Mouse (Mus musculus) T-helper 1 cell (primary cell): ENCODE measurements around the gene Samd3.

ENCODE experiments used
- in situ Hi-C: fragments of 300-600 bp; cut with MboI, MseI; formaldehyde crosslinking; loops from one replicate; pipeline ENCODE4 v1.15.1; 2025; ENCODE audit warnings: high pct_unique_total_duplicates

Samd3 gene

GRCm38 (mm10) chr10:26229488-26229887 is at the start of gene Samd3:
Gene Samd3 (plus strand): TSS chr10:26229707.
- in situ Hi-C loops: no loop called here

- in situ Hi-C loops: no loop called here
Observed at GRCm38 (mm10) chr10:26185289-26185688, 44.2 kb upstream of the Samd3 start.

GRCm38 (mm10) chr10:26190811-26191210 is 38.7 kb upstream of the Samd3 start:
- in situ Hi-C loops: no loop called here

GRCm38 (mm10) chr10:26194892-26195291 is 34.6 kb upstream of the Samd3 start:
- in situ Hi-C loops: no loop called here

- in situ Hi-C loops: no loop called here
Observed at GRCm38 (mm10) chr10:26202708-26203368, 26.7 kb upstream of the Samd3 start.

GRCm38 (mm10) chr10:26220729-26221128 is 8.8 kb upstream of the Samd3 start:
- in situ Hi-C loops: no loop called here

GRCm38 (mm10) chr10:26226241-26226640 is 3.3 kb upstream of the Samd3 start:
- in situ Hi-C loops: no loop called here

- in situ Hi-C loops: no loop called here
Observed at GRCm38 (mm10) chr10:26226734-26227133, 2.8 kb upstream of the Samd3 start.

GRCm38 (mm10) chr10:26228187-26228586 is 1.3 kb upstream of the Samd3 start:
- in situ Hi-C loops: no loop called here

- in situ Hi-C loops: no loop called here
Observed at GRCm38 (mm10) chr10:26232071-26232653, 2.7 kb downstream of the Samd3 start.

- in situ Hi-C loops: no loop called here
Observed at GRCm38 (mm10) chr10:26238559-26238958, 9.1 kb downstream of the Samd3 start.

- in situ Hi-C loops: no loop called here
Observed at GRCm38 (mm10) chr10:26239090-26239489, 9.6 kb downstream of the Samd3 start.

GRCm38 (mm10) chr10:26243203-26243602 is 13.7 kb downstream of the Samd3 start:
- in situ Hi-C loops: no loop called here

- in situ Hi-C loops: no loop called here
Observed at GRCm38 (mm10) chr10:26244466-26244865, 15.0 kb downstream of the Samd3 start.

- in situ Hi-C loops: no loop called here
Observed at GRCm38 (mm10) chr10:26249426-26250165, 20.1 kb downstream of the Samd3 start.

GRCm38 (mm10) chr10:26259908-26260307 is 30.4 kb downstream of the Samd3 start:
- in situ Hi-C loops: loop anchor here (10.0 kb wide), 1 partner anchor 1645 kb away; no protein-coding TSS in a partner anchor

GRCm38 (mm10) chr10:26263744-26264459 is 34.4 kb downstream of the Samd3 start:
- in situ Hi-C loops: loop anchor here (10.0 kb wide), 1 partner anchor 1649 kb away; no protein-coding TSS in a partner anchor

- in situ Hi-C loops: no loop called here
Observed at GRCm38 (mm10) chr10:26275414-26275813, 45.9 kb downstream of the Samd3 start.

- in situ Hi-C loops: no loop called here
Observed at GRCm38 (mm10) chr10:26280009-26280408, 50.5 kb downstream of the Samd3 start.

- in situ Hi-C loops: no loop called here
Observed at GRCm38 (mm10) chr10:26287136-26287535, 57.6 kb downstream of the Samd3 start.

GRCm38 (mm10) chr10:26297200-26297599 is 67.7 kb downstream of the Samd3 start:
- in situ Hi-C loops: no loop called here

GRCm38 (mm10) chr10:26297626-26298025 is 68.1 kb downstream of the Samd3 start:
- in situ Hi-C loops: no loop called here
